Mouse (Mus musculus) MEL (cell line): Measurements from ENCODE around the gene Pard6a. TPM values are rescaled to one million over a fixed set of nuclear protein-coding genes. Genes with fewer than 3 reads are reported as not detected.

Experiments used
- DNase-seq: peaks from one replicate; pipeline ENCODE4 v3.0.0; 2011; ENCODE audit warnings: low read depth, low spot score
- H3K27ac ChIP-seq: 2 replicates; pipeline ENCODE4 v1.5.1; 2012; ENCODE audit warnings: low read depth, mild to moderate bottlenecking, control low read depth, low read length, moderate library complexity; ENCODE audit not compliant: control insufficient read depth
- H3K27me3 ChIP-seq, 2 experiments: fragments of 150-350 bp in 1 of 2; sonication (generic) in 1 of 2; 2 replicates each; pipeline ENCODE4 v1.6.1; 2012; ENCODE audit warnings: low read length in 2 of 2, mild to moderate bottlenecking in 2 of 2, improper control_type of control experiment in 1 of 2, moderate library complexity in 1 of 2; ENCODE audit not compliant: insufficient read depth in 2 of 2, control insufficient read depth in 1 of 2
- H3K36me3 ChIP-seq, 2 experiments: 2 replicates each; pipeline ENCODE4 v1.6.1; 2012 to 2014; ENCODE audit warnings: low read length in 2 of 2, improper control_type of control experiment in 1 of 2, inconsistent platforms in 1 of 2, mild to moderate bottlenecking in 1 of 2; ENCODE audit not compliant: insufficient read depth in 2 of 2, control insufficient read depth in 1 of 2
- H3K4me1 ChIP-seq, 2 experiments: fragments of 150-350 bp in 1 of 2; sonication (generic) in 1 of 2; 2 replicates each; pipeline ENCODE4 v1.6.1; 2012; ENCODE audit warnings: low read length in 2 of 2, improper control_type of control experiment in 1 of 2, mild to moderate bottlenecking in 1 of 2; ENCODE audit not compliant: insufficient read depth in 2 of 2, control insufficient read depth in 1 of 2
- H3K4me3 ChIP-seq, 2 experiments: fragments of 150-350 bp in 1 of 2; sonication (generic) in 1 of 2; 2 replicates each; pipeline ENCODE4 v1.5.1; 2012; ENCODE audit warnings: low read depth in 2 of 2, low read length in 2 of 2, mild to moderate bottlenecking in 2 of 2, moderate library complexity in 2 of 2, control low read depth in 1 of 2, improper control_type of control experiment in 1 of 2; ENCODE audit not compliant: control insufficient read depth in 1 of 2, insufficient read depth in 1 of 2
- H3K79me2 ChIP-seq: 2 replicates; pipeline ENCODE4 v1.6.1; 2012; ENCODE audit warnings: mild to moderate bottlenecking, low read length, moderate library complexity; ENCODE audit not compliant: control insufficient read depth, poor library complexity, insufficient read depth
- H3K9ac ChIP-seq: 2 replicates; pipeline ENCODE4 v1.6.1; 2012; ENCODE audit warnings: low read depth, mild to moderate bottlenecking, control low read depth, low read length, moderate library complexity; ENCODE audit not compliant: control insufficient read depth, poor library complexity, severe bottlenecking
- H3K9me3 ChIP-seq: fragments of 150-350 bp; sonication (generic); replicated peaks from 2 replicates; pipeline ENCODE4 v1.6.1; 2012; ENCODE audit warnings: mild to moderate bottlenecking, low read length, improper control_type of control experiment, moderate library complexity; ENCODE audit not compliant: insufficient read depth
- BHLHE40 ChIP-seq: IDR thresholded peaks from 2 replicates; pipeline ENCODE4 v1.6.1; 2012; ENCODE audit warnings: low read depth, mild to moderate bottlenecking, inconsistent platforms, low read length, improper control_type of control experiment, borderline replicate concordance
- CHD1 ChIP-seq: IDR thresholded peaks from 2 replicates; pipeline ENCODE4 v1.6.1; 2012; ENCODE audit warnings: low read depth, mild to moderate bottlenecking, inconsistent platforms, low read length, improper control_type of control experiment
- CHD2 ChIP-seq: IDR thresholded peaks from 2 replicates; pipeline ENCODE4 v1.6.1; 2011; ENCODE audit warnings: low read length, improper control_type of control experiment
- CTCF ChIP-seq, 3 experiments: IDR thresholded peaks in 2 of 3; conservative IDR thresholded peaks in 1 of 3; 2 replicates each; pipeline ENCODE4 v1.5.1; 2011 to 2012; ENCODE audit warnings: low read length in 3 of 3, low read depth in 2 of 3, mild to moderate bottlenecking in 2 of 3, improper control_type of control experiment in 1 of 3, inconsistent platforms in 1 of 3, mixed read lengths in 1 of 3, moderate library complexity in 1 of 3; ENCODE audit not compliant: control insufficient read depth in 1 of 3, insufficient read depth in 1 of 3, poor library complexity in 1 of 3, severe bottlenecking in 1 of 3
- E2F4 ChIP-seq: IDR thresholded peaks from 2 replicates; pipeline ENCODE4 v1.6.1; 2011; ENCODE audit warnings: low read depth, low read length, improper control_type of control experiment, borderline replicate concordance
- MAFK ChIP-seq: IDR thresholded peaks from 2 replicates; pipeline ENCODE4 v1.6.1; 2011; ENCODE audit warnings: low read depth, mild to moderate bottlenecking, low read length, improper control_type of control experiment, borderline replicate concordance
- MEF2A ChIP-seq: IDR thresholded peaks from 2 replicates; pipeline ENCODE4 v1.6.1; 2014; ENCODE audit warnings: low read depth, mild to moderate bottlenecking, inconsistent platforms, low read length, improper control_type of control experiment; ENCODE audit not compliant: poor library complexity, insufficient replicate concordance, severe bottlenecking; ENCODE audit errors: extremely low read depth
- MYC ChIP-seq: IDR thresholded peaks from 2 replicates; pipeline ENCODE4 v1.6.1; 2011; ENCODE audit warnings: low read depth, mild to moderate bottlenecking, low read length, improper control_type of control experiment, moderate library complexity
- NRF1 ChIP-seq: IDR thresholded peaks from 2 replicates; pipeline ENCODE4 v1.6.1; 2014; ENCODE audit warnings: low read depth, mild to moderate bottlenecking, inconsistent platforms, low read length, improper control_type of control experiment, moderate library complexity; ENCODE audit not compliant: poor library complexity, insufficient read depth, severe bottlenecking
- RAD21 ChIP-seq: IDR thresholded peaks from 2 replicates; pipeline ENCODE4 v1.6.1; 2011; ENCODE audit warnings: mild to moderate bottlenecking, low read depth, low read length, improper control_type of control experiment
- SIN3A ChIP-seq: IDR thresholded peaks from 2 replicates; pipeline ENCODE4 v1.6.1; 2012; ENCODE audit warnings: low read length, improper control_type of control experiment, inconsistent platforms
- TBP ChIP-seq: IDR thresholded peaks from 2 replicates; pipeline ENCODE4 v1.8.0; 2011; ENCODE audit warnings: low read depth, low read length, improper control_type of control experiment
- UBTF ChIP-seq: IDR thresholded peaks from 2 replicates; pipeline ENCODE4 v1.6.1; 2012; ENCODE audit warnings: low read depth, mild to moderate bottlenecking, inconsistent platforms, low read length, improper control_type of control experiment, moderate library complexity, borderline replicate concordance; ENCODE audit not compliant: insufficient read depth
- ZC3H11A ChIP-seq: IDR thresholded peaks from 2 replicates; pipeline ENCODE4 v1.6.1; 2012; ENCODE audit warnings: low read depth, mild to moderate bottlenecking, inconsistent platforms, low read length, improper control_type of control experiment
- ZMIZ1 ChIP-seq: IDR thresholded peaks from 2 replicates; pipeline ENCODE4 v1.6.1; 2012; ENCODE audit warnings: low read depth, mild to moderate bottlenecking, inconsistent platforms, low read length, improper control_type of control experiment, moderate library complexity
- polyA plus RNA-seq, 2 experiments: library from polyadenylated mRNA; stranded (reverse) in 1 of 2; unstranded in 1 of 2; fragments of >175 nt in 1 of 2; fragments of >200 nt in 1 of 2; gene quantifications; 2 replicates each; pipeline versions ENCODE4 v1.2.1 to v1.2.4; 2012; ENCODE audit warnings: low replicate concordance in 2 of 2, low read depth in 1 of 2; ENCODE audit not compliant: insufficient read length in 2 of 2, insufficient read depth in 1 of 2, missing spikeins in 1 of 2
- total RNA-seq: library from RNA; depleted of rRNA; stranded (reverse); fragments of 300-350 nt; gene quantifications from 2 replicates; pipeline ENCODE4 v1.2.3, GENCODE M21; 2012

Pard6a gene
- total and polyA plus RNA-seq, 3 experiments, result 12.3 to 20.5 TPM; not detected in 1

DNA sequence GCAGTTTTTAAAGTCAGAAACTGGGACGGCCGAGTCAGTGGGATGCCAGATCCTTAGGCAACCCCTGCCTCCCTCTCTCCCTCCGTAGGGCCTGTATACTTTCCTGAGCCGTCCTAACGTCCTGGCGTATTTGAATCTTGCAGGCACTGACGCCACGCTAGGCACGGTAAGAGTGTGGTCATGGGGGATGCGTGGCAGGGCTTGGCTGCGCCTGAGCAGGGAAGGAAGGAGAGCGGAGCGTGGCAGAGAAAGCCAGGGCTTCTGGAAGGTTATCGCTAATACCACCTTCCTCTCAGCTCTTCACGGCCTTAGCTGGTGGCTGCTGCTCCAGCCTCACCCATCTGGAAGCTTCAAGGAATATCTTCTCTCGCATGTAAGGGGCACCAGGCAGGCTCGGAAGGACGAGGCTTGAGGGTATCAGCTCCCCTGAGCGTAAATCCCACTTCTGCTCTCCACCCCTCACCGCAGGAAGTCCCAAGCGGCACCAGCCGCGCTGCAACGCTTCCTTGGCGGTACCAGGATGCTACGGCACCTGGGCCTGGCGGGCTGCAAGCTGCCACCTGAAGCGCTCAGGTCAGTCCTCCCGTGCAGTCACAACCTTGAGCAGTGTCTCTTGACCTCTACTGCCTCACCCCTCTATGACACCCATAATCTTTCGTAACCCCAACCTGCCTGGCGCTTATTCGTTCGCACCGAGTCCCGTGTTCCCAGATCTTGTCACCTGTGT lies 11.5 kb upstream of the Pard6a start:
- no peak for DNase-seq
- Histone ChIP-seq H3K79me2 (no peaks in the 10 kb centered on the region), H3K9ac (no peak overlapping the region), H3K27ac (no peak overlapping the region), H3K9me3 (no peaks in the 10 kb centered on the region), H3K36me3 (no peaks in the 10 kb centered on the region; a peak in 1 of 4 replicates), H3K27me3 (no peaks in the 10 kb centered on the region), H3K4me1 (no peaks in the 10 kb centered on the region), H3K4me3 (no peak overlapping the region)
- TF ChIP-seq CHD2, result no peak
- TF ChIP-seq NRF1, result no peak
- no peak for TF ChIP-seq BHLHE40
- no peak for TF ChIP-seq ZC3H11A
- TF ChIP-seq SIN3A, result no peak

DNA sequence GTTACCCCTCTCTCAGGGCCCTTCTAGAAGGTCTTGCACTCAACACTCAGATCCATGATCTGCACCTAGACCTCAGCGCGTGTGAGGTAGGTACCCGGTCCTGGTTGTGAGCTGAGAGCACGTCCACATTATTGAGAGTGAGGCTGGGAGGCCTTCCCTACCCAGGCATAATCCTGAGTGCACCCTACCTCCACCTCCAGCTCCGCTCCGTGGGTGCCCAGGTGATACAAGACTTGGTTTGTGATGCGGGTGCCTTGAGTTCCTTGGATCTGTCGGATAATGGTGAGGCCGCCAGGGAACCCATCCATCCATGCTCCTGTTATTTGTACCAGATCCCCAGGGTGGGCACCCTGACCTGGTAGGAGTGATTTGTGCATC lies 11.0 kb upstream of the Pard6a start:
- no peaks in the 10 kb centered on the region for H3K9me3 ChIP-seq
- no peaks in the 10 kb centered on the region for H3K4me1 ChIP-seq
- no peaks in the 10 kb centered on the region; a peak in 1 of 4 replicates for H3K36me3 ChIP-seq
- no peak for DNase-seq
- H3K4me3 ChIP-seq, result no peak overlapping the region
- no peaks in the 10 kb centered on the region for H3K27me3 ChIP-seq
- H3K9ac ChIP-seq, result no peak overlapping the region
- no peak overlapping the region for H3K27ac ChIP-seq
- H3K79me2 ChIP-seq, result no peaks in the 10 kb centered on the region
- TF ChIP-seq NRF1 (no peak), MAFK (no peak), E2F4 (no peak), CTCF (IDR thresholded peaks at IDR 0.05 in 2 of 3, conservative IDR thresholded peaks at IDR 0.05 in 1 of 3; ENCODE audit: control insufficient read depth in 1 of 3, insufficient read depth in 1 of 3, low read depth in 2 of 3, low read length in 3 of 3, poor library complexity in 1 of 3, severe bottlenecking in 1 of 3) (no peak), BHLHE40 (no peak), MEF2A (no peak), CHD1 (no peak), UBTF (no peak), ZMIZ1 (no peak), RAD21 (no peak), MYC (no peak), TBP (no peak)
